Mouse (Mus musculus) hindbrain, embryonic 13.5 days (tissue): ENCODE measurements around the gene Nhs. TPM values are rescaled to one million over a fixed set of nuclear protein-coding genes. Genes with fewer than 3 reads are reported as not detected.

Experiments
- ATAC-seq: fragments of 200-750 bp; cut with Nextera tagmentation; 2 replicates; pipeline ENCODE4 v1.8.0; 2017; ENCODE audit warnings: moderate TSS enrichment; ENCODE audit not compliant: low FRiP score
- H3K27ac ChIP-seq: fragments of 300-500 bp; sonication (generic); 2 replicates; pipeline ENCODE4 v1.5.1; 2015; ENCODE audit warnings: inconsistent platforms, mild to moderate bottlenecking, moderate library complexity
- H3K27me3 ChIP-seq: fragments of 300-500 bp; sonication (generic); 2 replicates; pipeline ENCODE4 v1.6.1; 2015; ENCODE audit warnings: mild to moderate bottlenecking, inconsistent platforms
- H3K36me3 ChIP-seq: fragments of 300-500 bp; sonication (generic); 2 replicates; pipeline ENCODE4 v1.6.1; 2015; ENCODE audit warnings: mild to moderate bottlenecking, inconsistent platforms
- H3K4me1 ChIP-seq: fragments of 300-500 bp; sonication (generic); replicated peaks from 2 replicates; pipeline ENCODE4 v1.6.1; 2015; ENCODE audit warnings: inconsistent platforms
- H3K4me2 ChIP-seq: fragments of 300-500 bp; sonication (generic); 2 replicates; pipeline ENCODE4 v1.6.1; 2015; ENCODE audit warnings: inconsistent platforms, mild to moderate bottlenecking, moderate library complexity
- H3K4me3 ChIP-seq: fragments of 300-500 bp; sonication (generic); 2 replicates; pipeline ENCODE4 v1.5.1; 2015; ENCODE audit warnings: mild to moderate bottlenecking, inconsistent platforms
- H3K9ac ChIP-seq: fragments of 300-500 bp; sonication (generic); 2 replicates; pipeline ENCODE4 v1.6.1; 2015; ENCODE audit warnings: mild to moderate bottlenecking, inconsistent platforms
- H3K9me3 ChIP-seq: fragments of 300-500 bp; sonication (generic); 2 replicates; pipeline ENCODE4 v1.6.1; 2016; ENCODE audit warnings: inconsistent platforms
- WGBS: fragments of 180-500 bp; shearing (Covaris S2); methylation state at CpG from one replicate; pipeline ENCODE4 v1.1.7; 2015; 5-methylcytosine and 5-hydroxymethylcytosine counted together
- polyA plus RNA-seq: library from polyadenylated mRNA; unstranded; fragments of >200 nt; fragmentation: Nextera tagmentation; extraction: Ambion mirVana; gene quantifications from 2 replicates; pipeline ENCODE4 v1.2.1, GENCODE M21; 2015

Nhs gene
- polyA plus RNA-seq, 1 experiment from 2014 or later: 2.5 TPM

GRCm38 (mm10) chrX:162003818-162004217 is 155.7 kb downstream of the Nhs start:
- no peaks in the 10 kb centered on the region for H3K36me3 ChIP-seq
- H3K4me3 ChIP-seq: no peak overlapping the region
- no peak for ATAC-seq
- no peak overlapping the region for H3K9ac ChIP-seq
- H3K27ac ChIP-seq: no peak overlapping the region
- no peaks in the 10 kb centered on the region for H3K9me3 ChIP-seq
- 29% methylated on average over 1 of the region's 1 CpGs for WGBS
- H3K27me3 ChIP-seq: peaks cover 53% of the 10 kb centered on the region
- no peaks in the 10 kb centered on the region for H3K4me1 ChIP-seq
- no peak overlapping the region for H3K4me2 ChIP-seq

GRCm38 (mm10) chrX:161998876-161999275 is 160.7 kb downstream of the Nhs start:
- no peak overlapping the region for H3K4me2 ChIP-seq
- no peaks in the 10 kb centered on the region for H3K36me3 ChIP-seq
- H3K4me3 ChIP-seq: no peak overlapping the region
- WGBS: 71% methylated on average over 3 of the region's 3 CpGs
- H3K4me1 ChIP-seq: peaks cover 12% of the 10 kb centered on the region
- H3K9me3 ChIP-seq: no peaks in the 10 kb centered on the region
- H3K9ac ChIP-seq: no peak overlapping the region
- ATAC-seq: no peak
- H3K27me3 ChIP-seq: peaks cover 52% of the 10 kb centered on the region
- H3K27ac ChIP-seq: no peak overlapping the region

GRCm38 (mm10) chrX:161997170-161997795 is 162.2 kb downstream of the Nhs start:
- Histone ChIP-seq H3K9ac (no peak overlapping the region), H3K4me3 (no peak overlapping the region), H3K27me3 (peaks cover 53% of the 10 kb centered on the region; the same call in 1 of the 2 replicates), H3K4me1 (peaks cover 12% of the 10 kb centered on the region), H3K9me3 (no peaks in the 10 kb centered on the region), H3K27ac (peak overlapping the region; percentile 69), H3K4me2 (no peak overlapping the region), H3K36me3 (no peaks in the 10 kb centered on the region)
- WGBS: 30% methylated on average over 2 of the region's 2 CpGs
- ATAC-seq: no peak

GRCm38 (mm10) chrX:161990171-161990570 is 169.4 kb downstream of the Nhs start:
- no peaks in the 10 kb centered on the region for H3K4me1 ChIP-seq
- no peak for ATAC-seq
- no peaks in the 10 kb centered on the region for H3K9me3 ChIP-seq
- no peak overlapping the region for H3K4me2 ChIP-seq
- no peak overlapping the region for H3K9ac ChIP-seq
- WGBS: 88% methylated on average over 1 of the region's 1 CpGs
- peaks cover 72% of the 10 kb centered on the region for H3K27me3 ChIP-seq
- H3K27ac ChIP-seq: no peak overlapping the region
- H3K36me3 ChIP-seq: no peaks in the 10 kb centered on the region
- no peak overlapping the region for H3K4me3 ChIP-seq

- no peaks in the 10 kb centered on the region for H3K9me3 ChIP-seq
- H3K9ac ChIP-seq: no peak overlapping the region
- no peak for ATAC-seq
- no peak overlapping the region for H3K4me2 ChIP-seq
- no peaks in the 10 kb centered on the region for H3K4me1 ChIP-seq
- peaks cover 57% of the 10 kb centered on the region for H3K27me3 ChIP-seq
- no peaks in the 10 kb centered on the region for H3K36me3 ChIP-seq
- WGBS: 73% methylated on average over 6 of the region's 6 CpGs
- H3K4me3 ChIP-seq: no peak overlapping the region
- H3K27ac ChIP-seq: no peak overlapping the region
Measured at GRCm38 (mm10) chrX:161984961-161985360, 174.6 kb downstream of the Nhs start.

GRCm38 (mm10) chrX:161981399-161981798 is 178.1 kb downstream of the Nhs start:
- Histone ChIP-seq H3K4me1 (no peaks in the 10 kb centered on the region; the same call in 1 of the 2 replicates), H3K9me3 (no peaks in the 10 kb centered on the region), H3K4me2 (no peak overlapping the region), H3K27ac (no peak overlapping the region), H3K36me3 (no peaks in the 10 kb centered on the region), H3K4me3 (no peak overlapping the region), H3K9ac (no peak overlapping the region), H3K27me3 (peaks cover 60% of the 10 kb centered on the region)
- 75% methylated on average over 6 of the region's 6 CpGs for WGBS
- ATAC-seq: no peak

GRCm38 (mm10) chrX:161979946-161980345 is 179.6 kb downstream of the Nhs start:
- H3K9ac ChIP-seq: no peak overlapping the region
- no peaks in the 10 kb centered on the region for H3K9me3 ChIP-seq
- peaks cover 62% of the 10 kb centered on the region for H3K27me3 ChIP-seq
- H3K4me2 ChIP-seq: no peak overlapping the region
- no peak overlapping the region for H3K27ac ChIP-seq
- no peak overlapping the region for H3K4me3 ChIP-seq
- ATAC-seq: no peak
- H3K4me1 ChIP-seq: no peaks in the 10 kb centered on the region; the same call in 1 of the 2 replicates
- H3K36me3 ChIP-seq: no peaks in the 10 kb centered on the region

- Histone ChIP-seq H3K4me2 (no peak overlapping the region), H3K36me3 (no peaks in the 10 kb centered on the region), H3K27ac (no peak overlapping the region), H3K9ac (no peak overlapping the region), H3K27me3 (peaks cover 65% of the 10 kb centered on the region), H3K4me1 (no peaks in the 10 kb centered on the region; the same call in 1 of the 2 replicates), H3K9me3 (no peaks in the 10 kb centered on the region), H3K4me3 (no peak overlapping the region)
- ATAC-seq: no peak
- 59% methylated on average over 4 of the region's 4 CpGs for WGBS
Measured at GRCm38 (mm10) chrX:161977236-161977841, 182.2 kb downstream of the Nhs start.

- H3K27me3 ChIP-seq: peaks cover 67% of the 10 kb centered on the region
- 56% methylated on average over 2 of the region's 2 CpGs for WGBS
- no peaks in the 10 kb centered on the region for H3K9me3 ChIP-seq
- H3K4me2 ChIP-seq: no peak overlapping the region
- no peak overlapping the region for H3K9ac ChIP-seq
- H3K27ac ChIP-seq: no peak overlapping the region
- H3K4me3 ChIP-seq: no peak overlapping the region
- H3K36me3 ChIP-seq: no peaks in the 10 kb centered on the region
- no peaks in the 10 kb centered on the region; the same call in 1 of the 2 replicates for H3K4me1 ChIP-seq
- ATAC-seq: no peak
Measured at GRCm38 (mm10) chrX:161976376-161976775, 183.2 kb downstream of the Nhs start.

- no peak for ATAC-seq
- WGBS: 62% methylated on average over 3 of the region's 3 CpGs
- Histone ChIP-seq H3K4me3 (no peak overlapping the region), H3K4me2 (no peak overlapping the region), H3K9me3 (no peaks in the 10 kb centered on the region), H3K27ac (no peak overlapping the region), H3K4me1 (no peaks in the 10 kb centered on the region; the same call in 1 of the 2 replicates), H3K36me3 (no peaks in the 10 kb centered on the region), H3K27me3 (peaks cover 58% of the 10 kb centered on the region), H3K9ac (no peak overlapping the region)
Measured at GRCm38 (mm10) chrX:161973572-161973971, 186.0 kb downstream of the Nhs start.

GRCm38 (mm10) chrX:161972723-161973122 is 186.8 kb downstream of the Nhs start:
- peaks cover 52% of the 10 kb centered on the region for H3K27me3 ChIP-seq
- ATAC-seq: no peak
- H3K4me1 ChIP-seq: no peaks in the 10 kb centered on the region
- H3K9me3 ChIP-seq: no peaks in the 10 kb centered on the region
- H3K27ac ChIP-seq: no peak overlapping the region
- no peak overlapping the region for H3K4me3 ChIP-seq
- no peak overlapping the region for H3K4me2 ChIP-seq
- H3K36me3 ChIP-seq: no peaks in the 10 kb centered on the region
- no peak overlapping the region for H3K9ac ChIP-seq

GRCm38 (mm10) chrX:161971961-161972502 is 187.5 kb downstream of the Nhs start:
- Histone ChIP-seq H3K9ac (no peak overlapping the region), H3K27me3 (peaks cover 48% of the 10 kb centered on the region), H3K27ac (no peak overlapping the region), H3K4me2 (no peak overlapping the region), H3K4me1 (no peaks in the 10 kb centered on the region), H3K36me3 (no peaks in the 10 kb centered on the region), H3K4me3 (no peak overlapping the region), H3K9me3 (no peaks in the 10 kb centered on the region)
- no peak for ATAC-seq
- WGBS: 81% methylated on average over 3 of the region's 3 CpGs

- Histone ChIP-seq H3K4me3 (no peak overlapping the region), H3K9ac (no peak overlapping the region), H3K4me1 (no peaks in the 10 kb centered on the region), H3K9me3 (no peaks in the 10 kb centered on the region), H3K36me3 (no peaks in the 10 kb centered on the region), H3K27ac (no peak overlapping the region), H3K4me2 (no peak overlapping the region), H3K27me3 (peaks cover 43% of the 10 kb centered on the region)
- 82% methylated on average over 1 of the region's 1 CpGs for WGBS
- no peak for ATAC-seq
Measured at GRCm38 (mm10) chrX:161971131-161971530, 188.4 kb downstream of the Nhs start.
